Mouse (Mus musculus): Measurements from ENCODE around the gene Xylb.

Xylb gene

DNA sequence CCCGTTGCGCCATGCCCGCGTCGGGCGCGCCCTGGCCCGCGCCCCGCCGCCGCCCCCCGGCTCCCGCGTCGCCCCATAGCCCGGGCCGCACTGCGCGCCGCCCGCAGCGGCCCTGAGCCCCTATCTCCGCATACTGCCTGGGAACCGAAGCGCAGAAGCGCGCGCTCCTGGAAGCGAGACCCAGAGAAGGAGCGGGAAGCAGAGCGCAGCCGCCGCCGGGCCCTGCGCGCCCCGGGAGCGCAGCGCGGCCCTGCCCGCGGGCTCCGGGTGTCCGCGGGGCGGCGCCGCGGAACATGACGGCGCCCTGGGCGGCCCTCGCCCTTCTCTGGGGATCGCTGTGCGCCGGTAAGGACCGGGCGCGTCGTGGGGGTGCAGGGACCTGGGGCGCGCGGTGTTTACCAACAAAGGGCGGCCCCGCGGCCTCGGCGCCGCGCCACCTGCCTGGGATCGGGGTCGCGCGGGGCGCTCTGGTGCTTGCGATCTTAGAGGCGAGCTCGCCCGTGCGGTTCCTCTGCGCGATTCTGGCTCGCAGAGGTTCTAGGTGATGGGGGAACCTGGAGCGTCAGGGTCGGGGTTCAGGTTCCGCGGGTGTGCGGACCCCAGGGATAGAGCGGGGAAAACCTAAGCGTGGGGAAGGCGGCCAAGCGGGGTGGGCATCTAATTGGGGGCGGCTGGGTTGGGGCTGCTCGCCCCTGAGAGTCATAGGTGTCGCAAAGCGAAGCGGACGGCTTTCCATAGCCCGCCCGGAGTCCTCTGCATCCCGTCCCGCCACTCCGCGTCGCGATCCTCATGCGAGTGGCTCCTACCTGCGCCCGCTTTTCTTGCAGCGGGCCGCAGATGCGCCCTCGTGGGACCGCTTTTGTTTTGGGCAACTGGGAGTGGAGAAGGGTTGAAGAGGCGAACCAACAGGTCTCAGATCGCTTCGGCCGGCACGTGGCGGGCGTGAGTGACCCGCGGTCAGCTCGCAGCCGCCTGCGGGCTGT lies 45.4 kb downstream of the Xylb start:
- peak; percentile 38 for DNase-seq

DNA sequence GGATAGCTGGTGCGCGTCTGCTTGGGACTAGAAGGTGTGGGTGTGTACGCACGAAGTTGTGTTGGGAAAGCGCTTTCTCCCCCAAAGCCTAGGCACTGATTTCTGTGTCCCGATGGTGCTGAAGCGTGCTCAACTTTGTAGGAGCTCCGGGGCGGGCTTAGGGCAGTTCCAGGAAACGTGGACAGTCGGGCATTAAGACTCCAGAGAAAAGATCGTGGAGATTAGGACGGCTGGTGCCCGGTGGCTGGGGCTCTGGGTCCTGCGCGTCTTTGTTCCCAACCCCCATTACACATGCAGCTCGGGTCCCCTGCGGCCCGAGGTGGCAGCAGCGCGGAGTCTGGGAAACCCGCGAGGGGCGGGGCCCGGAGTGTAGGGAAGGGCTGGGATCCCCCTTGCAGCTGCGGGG lies 46.1 kb downstream of the Xylb start:
- DNase-seq, result peak; percentile 30

DNA sequence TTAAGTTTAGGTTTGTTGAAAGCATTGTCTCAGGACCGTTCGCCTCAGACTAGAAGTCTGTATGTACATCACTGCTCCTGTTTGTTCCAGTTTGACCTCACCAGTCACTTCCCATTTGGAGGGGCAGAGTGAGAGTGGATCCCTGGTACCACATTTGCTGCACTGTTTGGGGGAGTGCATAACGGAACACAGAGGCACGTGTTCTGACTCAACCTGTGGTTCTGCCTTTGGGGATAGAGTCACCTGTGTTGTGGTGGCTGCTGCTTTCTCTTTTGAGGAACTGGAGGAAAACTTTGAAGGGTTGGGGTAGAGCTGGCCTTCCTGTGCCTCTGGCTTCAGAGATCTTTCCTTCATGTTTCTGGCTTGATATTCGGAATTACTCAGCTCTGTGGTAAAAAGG lies 46.9 kb downstream of the Xylb start:
- DNase-seq, result no peak

DNA sequence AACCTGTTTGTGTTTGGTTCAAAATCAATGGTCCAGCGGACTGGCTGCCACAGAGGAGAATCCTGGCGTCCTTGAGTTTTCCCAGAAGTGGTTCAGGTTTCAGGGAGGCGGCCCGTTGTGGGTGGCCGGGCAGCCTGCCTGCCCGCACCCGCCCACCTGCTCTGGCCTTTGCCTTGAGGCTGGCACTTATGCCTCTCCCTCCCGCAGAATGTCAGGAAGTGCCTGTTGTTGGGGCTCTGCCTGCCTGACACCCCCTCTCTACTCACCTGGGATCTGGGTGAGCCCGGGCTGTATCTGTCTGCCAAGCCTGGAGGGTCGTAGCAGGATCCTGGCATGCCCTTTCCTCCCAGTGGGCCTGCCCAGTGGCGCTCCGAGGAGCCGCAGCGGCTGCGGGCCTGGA lies 50.7 kb downstream of the Xylb start:
- no peak for DNase-seq

DNA sequence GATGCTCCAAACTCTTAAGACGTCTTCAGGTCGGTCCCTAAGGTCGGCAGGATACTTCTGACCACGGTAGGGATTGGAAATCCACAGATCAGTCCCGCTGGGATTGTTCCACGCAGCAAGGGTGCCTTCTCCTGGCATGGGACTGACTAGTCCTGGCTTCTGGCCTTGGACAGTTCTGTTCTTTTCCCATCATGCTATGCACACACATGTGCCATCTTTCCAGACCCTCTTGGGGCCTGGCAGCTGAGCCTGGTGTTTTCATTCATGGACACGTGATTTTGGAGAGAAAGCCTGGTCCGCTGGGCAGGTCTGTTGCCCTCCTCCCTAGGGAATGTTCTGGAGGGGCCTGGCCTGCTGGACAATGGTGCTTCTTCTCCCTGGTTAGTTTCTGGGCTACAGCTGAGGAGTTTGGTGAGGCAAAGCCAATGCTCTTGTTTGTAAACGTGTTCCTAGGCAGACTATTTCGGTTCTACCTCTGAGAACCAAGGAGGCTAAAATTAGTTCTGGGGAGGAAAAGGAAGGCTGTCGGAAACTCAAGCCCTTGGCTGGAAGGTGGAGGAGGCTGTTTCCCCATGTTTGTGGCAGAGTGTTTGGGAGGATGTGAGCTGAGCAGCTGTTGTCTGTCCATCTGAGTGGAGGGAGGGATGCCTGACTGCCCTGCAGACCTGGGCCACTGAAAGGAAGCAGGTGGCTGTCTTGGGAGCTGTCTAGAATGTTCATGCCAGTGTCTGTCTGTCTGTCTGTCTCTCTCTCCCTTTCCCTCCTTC lies 51.9 kb downstream of the Xylb start:
- DNase-seq, result no peak

DNA sequence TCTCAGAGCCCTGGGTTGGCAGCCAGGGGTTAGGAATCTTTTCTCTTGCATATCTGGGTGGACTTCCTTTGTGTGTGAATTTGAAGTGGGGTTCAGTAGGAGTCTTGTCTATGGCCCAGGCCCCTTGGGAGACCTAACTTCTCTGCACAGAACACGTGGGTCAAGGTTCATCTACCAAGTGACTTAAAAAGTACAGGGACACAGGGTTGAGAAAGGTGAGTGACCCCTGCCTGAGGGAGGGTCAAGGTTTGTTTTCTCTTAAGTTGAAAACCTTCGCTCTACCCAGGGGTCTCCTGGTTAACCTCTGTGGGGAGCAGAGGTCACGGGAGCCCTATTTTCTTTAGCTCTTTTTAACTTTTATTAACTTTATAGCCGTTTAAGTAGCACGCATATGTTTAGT lies 52.7 kb downstream of the Xylb start:
- no peak for DNase-seq

DNA sequence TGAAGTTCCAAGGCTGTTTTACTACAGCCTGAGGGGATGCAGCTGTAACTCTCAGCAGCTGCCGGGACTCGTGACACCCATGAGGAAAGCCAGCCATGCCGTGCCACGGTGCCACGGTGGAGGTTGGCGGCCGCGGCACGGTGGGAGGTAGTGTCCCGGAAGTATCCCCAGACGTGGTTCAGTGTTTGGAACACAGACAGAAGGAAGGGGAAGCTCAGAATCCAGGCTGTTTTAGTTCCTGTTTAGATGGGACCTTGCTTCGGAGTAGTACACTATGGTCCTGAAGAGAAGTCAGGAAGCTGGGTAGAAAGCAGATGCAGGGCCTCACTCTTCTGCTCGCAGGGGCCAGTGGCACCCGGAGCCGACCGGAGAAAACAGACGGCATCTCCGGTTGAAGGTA lies 60.8 kb downstream of the Xylb start:
- DNase-seq, result no peak

DNA sequence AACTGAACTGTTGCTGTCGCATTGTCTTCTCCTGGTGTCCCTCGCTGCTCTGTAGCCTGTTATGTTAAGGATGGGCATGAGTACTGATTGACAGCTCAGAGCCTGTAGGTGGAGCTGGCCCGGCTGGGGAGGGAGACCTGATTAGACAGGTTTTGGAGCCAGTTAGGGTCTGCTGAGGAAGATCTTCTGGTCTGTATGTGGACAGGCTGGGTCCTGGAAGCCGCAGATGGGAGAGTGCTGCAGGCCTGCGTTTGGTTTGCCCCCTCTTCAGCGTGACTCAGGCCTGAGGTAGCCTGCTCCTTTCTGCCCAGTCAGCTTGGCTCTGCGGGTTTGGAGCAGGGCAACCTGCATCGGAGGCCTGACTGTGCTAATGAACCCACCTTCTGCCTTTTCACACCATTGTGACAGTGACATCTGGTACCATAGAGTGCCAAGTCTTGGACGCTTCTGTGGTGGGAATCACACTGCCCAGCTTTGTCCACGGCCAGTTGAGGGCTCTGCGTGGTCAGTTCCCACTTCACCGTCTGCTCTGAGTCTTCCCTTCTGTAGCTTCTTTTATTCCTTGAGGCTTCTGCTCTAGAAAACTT lies 62.8 kb downstream of the Xylb start:
- no peak for DNase-seq

DNA sequence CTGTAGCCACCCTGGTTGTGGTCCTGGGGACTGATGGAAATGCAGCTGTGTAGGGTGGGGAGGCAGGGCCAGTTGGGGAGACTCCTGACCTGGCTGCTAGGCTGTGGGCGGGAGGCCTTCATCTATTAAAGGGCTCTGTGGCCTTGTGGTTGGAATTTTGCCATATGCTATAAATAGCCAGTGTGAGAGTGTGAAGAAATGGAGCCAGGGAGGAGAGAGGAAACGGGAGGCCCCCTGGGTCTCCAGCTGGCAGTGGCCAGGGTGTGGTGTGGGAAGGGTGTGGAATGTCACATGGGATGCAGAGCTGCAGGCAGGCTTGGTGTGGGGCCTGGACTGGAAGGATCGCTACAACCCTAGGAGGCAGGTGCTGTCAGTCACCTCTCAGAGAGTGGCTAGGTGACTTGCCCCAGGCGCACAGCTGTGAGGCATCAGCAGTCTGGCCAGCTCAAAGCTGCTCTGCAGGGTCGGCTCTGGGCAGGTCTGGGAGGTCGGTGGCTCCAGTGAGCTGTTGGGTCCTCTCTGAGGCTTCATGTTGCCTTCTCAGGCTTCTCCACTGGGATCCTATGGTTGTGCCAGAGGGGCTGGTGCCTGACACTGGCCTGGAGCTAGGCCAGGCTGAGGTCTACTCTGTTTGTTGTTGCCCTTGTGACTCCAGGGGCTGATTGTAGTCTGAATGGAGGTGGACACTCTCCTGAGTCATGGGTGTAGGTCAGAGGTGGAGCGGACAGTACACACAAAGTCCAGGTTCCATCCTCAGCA lies 68.2 kb downstream of the Xylb start:
- DNase-seq, result peak; percentile 51

DNA sequence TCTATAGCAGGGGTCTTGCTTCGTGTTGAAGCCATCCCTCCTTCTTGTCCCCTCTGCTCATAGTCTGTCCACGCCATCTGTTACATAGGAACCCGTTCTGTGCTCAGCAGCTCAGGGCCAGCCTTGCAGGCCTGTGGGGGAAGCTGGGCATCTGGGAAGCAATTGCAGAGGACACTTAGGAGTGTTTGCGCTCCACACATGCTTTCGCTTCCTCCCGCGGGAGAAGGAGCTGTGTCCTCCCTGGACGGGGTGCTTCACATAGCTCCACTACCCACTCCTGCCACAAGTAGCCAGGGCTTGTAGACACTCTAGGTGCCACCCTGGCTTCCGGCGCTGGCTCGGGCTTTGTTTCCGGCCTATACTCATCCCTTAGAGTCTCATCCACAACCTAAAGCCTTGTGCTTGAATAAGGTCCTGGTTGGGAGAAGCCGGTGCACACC lies 68.8 kb downstream of the Xylb start:
- peak; percentile 27 for DNase-seq

DNA sequence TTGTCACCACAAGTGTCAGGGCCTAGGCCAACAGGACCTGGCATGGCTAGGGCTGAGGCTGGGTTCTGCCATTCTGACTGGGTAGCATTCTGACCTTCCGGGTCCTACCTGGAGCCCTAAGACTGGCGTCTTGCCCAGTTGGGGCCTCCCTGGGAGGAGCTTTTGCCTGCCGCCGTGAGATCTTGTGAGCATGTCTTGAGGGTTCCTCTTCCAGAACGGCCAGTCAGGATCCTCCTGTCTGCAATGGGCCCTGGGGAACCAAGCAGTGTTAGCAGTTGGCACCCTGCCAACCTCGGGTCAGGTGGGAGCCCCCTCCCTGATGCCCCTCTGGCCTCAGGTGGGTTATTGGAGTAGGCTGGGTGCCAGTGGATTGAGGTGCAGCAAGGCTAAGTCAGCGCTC lies 69.3 kb downstream of the Xylb start:
- DNase-seq, result no peak

DNA sequence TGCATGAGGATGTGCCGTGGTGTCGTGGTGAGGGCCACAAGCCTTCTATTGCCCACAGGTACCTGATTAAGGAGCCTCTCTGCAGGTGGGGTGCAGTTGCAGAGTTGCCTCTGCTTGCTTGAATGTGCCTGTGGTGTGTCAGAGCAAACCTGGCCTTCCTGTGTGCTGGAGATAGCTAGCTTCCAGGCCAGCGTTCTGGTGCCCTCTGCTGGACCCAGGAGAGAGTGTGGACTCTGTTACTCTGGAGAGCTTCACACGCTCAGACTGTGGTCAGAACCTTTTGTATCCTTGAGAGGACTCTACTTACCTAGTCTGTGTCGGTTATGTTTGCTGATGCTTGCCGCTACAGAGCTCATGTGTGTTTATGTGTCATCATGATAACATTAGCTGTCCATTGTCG lies 73.1 kb downstream of the Xylb start:
- peak; percentile 89 for DNase-seq

DNA sequence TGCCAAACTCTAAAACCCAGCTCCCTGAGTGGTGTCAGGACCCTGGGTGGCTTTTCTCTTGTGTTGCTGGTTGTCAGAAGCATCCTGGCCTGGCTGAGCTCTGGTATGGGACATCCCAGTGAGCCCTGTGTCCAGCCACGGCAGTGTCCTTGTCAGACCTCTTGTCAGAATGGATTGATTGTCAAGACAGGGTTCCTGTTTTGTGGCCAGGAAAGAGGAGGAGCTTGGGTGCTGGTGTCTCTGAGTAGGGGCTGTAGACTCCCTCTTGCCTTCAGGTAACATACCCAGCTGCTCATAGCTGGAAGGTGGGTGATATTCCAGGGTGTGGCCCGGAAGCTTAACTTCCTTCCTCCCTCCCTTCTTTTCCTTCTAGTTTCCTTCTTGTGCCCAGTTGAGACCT lies 78.7 kb downstream of the Xylb start:
- DNase-seq, result no peak

DNA sequence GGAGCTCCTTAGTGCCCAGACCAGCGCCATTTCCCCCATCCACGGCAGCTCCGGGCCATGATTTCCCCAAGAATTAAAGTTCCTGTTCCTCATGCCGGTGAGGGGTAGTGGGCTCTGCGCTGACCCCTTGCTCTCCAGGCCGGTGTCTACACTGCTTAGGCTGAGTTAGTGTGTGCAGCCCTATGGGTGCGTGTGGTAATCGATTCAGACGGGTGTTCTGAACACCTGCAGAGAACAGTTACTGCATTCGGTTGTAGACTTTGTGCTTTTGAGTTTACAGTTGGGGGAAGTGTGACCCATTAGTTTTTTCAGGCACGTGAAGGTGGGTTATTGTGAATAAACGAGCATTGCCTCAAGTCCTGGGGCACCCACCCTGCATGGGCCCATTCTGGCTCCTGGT lies 80.9 kb downstream of the Xylb start:
- no peak for DNase-seq

DNA sequence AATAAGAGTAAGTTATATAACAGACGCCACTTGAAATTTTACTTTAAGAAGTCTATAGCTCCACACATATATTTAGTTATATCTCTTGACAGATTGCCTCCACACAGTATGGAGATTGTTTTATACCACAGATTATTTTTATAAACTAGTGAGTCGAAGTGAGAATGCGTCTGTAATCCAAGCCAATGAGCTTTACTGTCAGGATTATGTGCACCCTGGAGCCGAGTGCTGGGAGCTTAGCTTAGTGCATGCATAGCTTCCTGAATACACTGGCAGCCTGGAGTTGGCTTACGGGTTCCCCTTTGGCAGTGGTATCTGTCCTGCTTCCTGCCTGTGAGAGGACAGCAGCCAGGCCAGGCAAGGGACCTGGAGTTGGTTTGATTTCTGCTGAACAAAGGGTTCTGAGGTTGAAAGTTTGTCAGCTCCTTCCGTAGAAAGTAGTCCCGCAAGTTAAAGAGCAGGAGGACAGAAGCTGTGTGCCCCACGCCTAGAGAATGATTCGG lies 81.4 kb downstream of the Xylb start:
- no peak for DNase-seq

All from lung, postnatal 14 days (tissue).